Mouse (Mus musculus) heart, embryonic 14.5 days (tissue): Measurements from ENCODE around the gene Flywch2. TPM values are rescaled to one million over a fixed set of nuclear protein-coding genes. Genes with fewer than 3 reads are reported as not detected.

Experiments used
- ATAC-seq: fragments of 200-750 bp; cut with Nextera tagmentation; 2 replicates; pipeline ENCODE4 v1.8.0; 2017; ENCODE audit warnings: low read depth, moderate TSS enrichment; ENCODE audit not compliant: insufficient number of reproducible peaks, insufficient read depth, low FRiP score
- H3K27ac ChIP-seq, 2 experiments: fragments of 200-500 bp in 1 of 2; fragments of 300-500 bp in 1 of 2; sonication (generic) in 1 of 2; replicated peaks in 1 of 2; 2 replicates each; pipeline ENCODE4 v1.5.1; 2012 to 2014; ENCODE audit warnings: low read depth in 2 of 2, low read length in 2 of 2, control low read depth in 1 of 2, mild to moderate bottlenecking in 1 of 2, mixed read lengths in 1 of 2; ENCODE audit not compliant: control insufficient read depth in 1 of 2, insufficient read depth in 1 of 2
- H3K27me3 ChIP-seq: fragments of 300-500 bp; sonication (generic); 2 replicates; pipeline ENCODE4 v1.6.1; 2014; ENCODE audit warnings: mild to moderate bottlenecking, low read length, control low read depth; ENCODE audit not compliant: control insufficient read depth, insufficient read depth
- H3K36me3 ChIP-seq: fragments of 300-500 bp; sonication (generic); 2 replicates; pipeline ENCODE4 v1.6.1; 2014; ENCODE audit warnings: mild to moderate bottlenecking, control low read depth, low read length, mixed read lengths; ENCODE audit not compliant: control insufficient read depth, insufficient read depth
- H3K4me1 ChIP-seq, 2 experiments: fragments of 200-500 bp in 1 of 2; fragments of 300-500 bp in 1 of 2; sonication (generic) in 1 of 2; 2 replicates each; pipeline ENCODE4 v1.6.1; 2012 to 2014; ENCODE audit warnings: low read length in 2 of 2, control low read depth in 1 of 2, mixed read lengths in 1 of 2; ENCODE audit not compliant: control insufficient read depth in 2 of 2, insufficient read depth in 2 of 2
- H3K4me2 ChIP-seq: fragments of 300-500 bp; sonication (generic); 2 replicates; pipeline ENCODE4 v1.6.1; 2014; ENCODE audit warnings: mild to moderate bottlenecking, low read length
- H3K4me3 ChIP-seq, 2 experiments: fragments of 200-500 bp in 1 of 2; fragments of 300-500 bp in 1 of 2; sonication (generic) in 1 of 2; 2 replicates each; pipeline ENCODE4 v1.5.1; 2012 to 2014; ENCODE audit warnings: low read length in 2 of 2, mild to moderate bottlenecking in 2 of 2, control low read depth in 1 of 2, low read depth in 1 of 2, moderate library complexity in 1 of 2; ENCODE audit not compliant: control insufficient read depth in 1 of 2, insufficient read depth in 1 of 2
- H3K9ac ChIP-seq: fragments of 300-500 bp; sonication (generic); 2 replicates; pipeline ENCODE4 v1.6.1; 2014; ENCODE audit warnings: mild to moderate bottlenecking, low read length
- H3K9me3 ChIP-seq: fragments of 300-500 bp; sonication (generic); 2 replicates; pipeline ENCODE4 v1.6.1; 2016; ENCODE audit warnings: low read length, control low read depth; ENCODE audit not compliant: control insufficient read depth
- WGBS: fragments of 180-500 bp; shearing (Covaris S2); extraction: QIAGEN DNeasy Blood & Tissue Kit; methylation state at CpG from one replicate; pipeline ENCODE4 v1.1.7; 2014; 5-methylcytosine and 5-hydroxymethylcytosine counted together
- polyA plus RNA-seq: library from polyadenylated mRNA; unstranded; fragments of >200 nt; fragmentation: Nextera tagmentation; extraction: Ambion mirVana; gene quantifications from 2 replicates; pipeline ENCODE4 v1.2.1, GENCODE M21; 2014

The Flywch2 gene
- polyA plus RNA-seq, 1 experiment from 2014 or later: 5.1 TPM

DNA sequence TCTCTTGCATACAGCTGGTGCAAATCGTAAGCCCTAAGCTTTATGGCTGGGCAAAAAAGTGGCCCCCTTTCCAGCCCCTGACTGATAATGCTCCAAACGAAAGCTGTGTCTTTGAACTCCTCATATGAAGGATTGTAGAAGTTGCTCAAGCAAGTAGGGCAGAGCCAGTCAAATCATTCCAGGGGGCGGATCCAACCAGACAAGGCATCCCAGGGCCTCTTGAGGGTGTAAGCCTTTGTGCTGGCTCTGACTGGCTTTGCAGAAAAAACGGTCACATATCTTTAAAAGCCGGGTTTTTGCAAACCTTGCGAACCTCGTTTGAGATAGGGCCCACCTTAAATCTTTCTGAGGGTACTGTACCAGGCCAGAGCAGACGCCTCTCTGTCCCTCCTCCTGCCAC, 41.8 kb downstream of the Flywch2 start:
- no peak for ATAC-seq
- no peak overlapping the region for H3K27ac ChIP-seq
- peaks cover 81% of the 10 kb centered on the region for H3K27me3 ChIP-seq
- H3K4me1 ChIP-seq: peaks cover 15 to 31% of the 10 kb centered on the region in 2 experiments; a peak in 3 of 4 replicates
- H3K9ac ChIP-seq: no peak overlapping the region
- H3K9me3 ChIP-seq: no peaks in the 10 kb centered on the region
- no peaks in the 10 kb centered on the region for H3K36me3 ChIP-seq
- no peak overlapping the region for H3K4me3 ChIP-seq
- WGBS: 26% methylated on average over 8 of the region's 8 CpGs
- H3K4me2 ChIP-seq: no peak overlapping the region

DNA sequence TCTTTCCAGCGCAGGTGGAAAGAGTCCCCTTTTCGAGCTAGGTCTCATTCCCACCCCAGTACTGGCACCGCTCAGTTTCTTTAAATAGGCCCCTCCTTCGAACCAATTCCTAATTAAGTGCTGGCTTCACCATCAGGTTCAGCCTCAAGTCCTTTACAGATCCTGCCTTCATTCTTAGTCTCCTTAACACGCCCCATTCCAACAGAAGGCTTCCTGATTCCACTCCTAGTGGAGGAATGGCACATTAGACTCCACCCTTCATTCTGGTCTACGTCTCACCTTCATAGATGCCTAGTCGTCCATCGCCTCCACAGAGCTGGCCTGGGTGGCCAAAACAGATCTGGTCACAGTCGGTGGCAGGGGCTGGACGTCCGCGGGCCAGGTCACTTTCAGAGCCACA, 42.9 kb downstream of the Flywch2 start:
- no peak overlapping the region for H3K4me2 ChIP-seq
- WGBS: 64% methylated on average over 12 of the region's 12 CpGs
- H3K9ac ChIP-seq: no peak overlapping the region
- no peaks in the 10 kb centered on the region for H3K9me3 ChIP-seq
- peaks cover 15 to 37% of the 10 kb centered on the region in 2 experiments; a peak in 3 of 4 replicates for H3K4me1 ChIP-seq
- H3K27me3 ChIP-seq: peaks cover 79% of the 10 kb centered on the region
- no peak for ATAC-seq
- no peak overlapping the region for H3K4me3 ChIP-seq
- H3K36me3 ChIP-seq: no peaks in the 10 kb centered on the region
- no peak overlapping the region for H3K27ac ChIP-seq

DNA sequence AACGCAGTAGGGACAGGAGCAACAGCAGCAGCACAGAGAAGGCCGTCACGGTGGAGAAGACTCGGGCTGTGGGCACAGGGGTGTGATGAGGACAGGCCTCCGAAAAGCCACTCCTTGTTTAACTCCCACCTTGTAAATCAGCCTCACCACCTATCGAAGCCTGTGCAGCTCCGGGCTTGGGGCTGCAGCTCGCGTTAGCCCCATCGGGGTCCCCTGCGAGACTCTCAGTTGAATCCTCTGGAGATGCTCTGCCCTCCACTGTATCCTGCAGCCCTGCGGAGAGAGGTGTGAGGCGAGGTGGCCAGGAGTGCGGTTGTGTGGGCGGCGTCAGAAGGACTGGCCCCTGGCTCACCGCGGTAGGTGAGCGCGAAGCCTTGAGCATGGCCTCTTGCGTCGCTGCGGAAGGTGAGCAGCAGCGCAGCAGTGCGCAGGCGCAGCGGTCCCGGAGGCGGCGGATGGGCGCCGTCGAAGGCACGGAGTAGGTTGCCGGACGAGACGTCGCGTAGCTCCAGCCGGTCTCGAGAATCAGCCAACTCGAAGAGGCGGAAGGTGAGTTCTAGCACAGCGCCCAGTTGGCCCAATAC, 43.6 kb downstream of the Flywch2 start:
- no peak overlapping the region for H3K9ac ChIP-seq
- H3K27me3 ChIP-seq: peaks cover 78% of the 10 kb centered on the region
- ATAC-seq: no peak
- H3K9me3 ChIP-seq: no peaks in the 10 kb centered on the region
- H3K4me3 ChIP-seq: peak overlapping the region; percentile 6; a peak in 2 of 4 replicates
- H3K36me3 ChIP-seq: no peaks in the 10 kb centered on the region
- H3K4me2 ChIP-seq: peak overlapping the region; percentile 45
- H3K27ac ChIP-seq: no peak overlapping the region
- peaks cover 15 to 37% of the 10 kb centered on the region in 2 experiments; a peak in 3 of 4 replicates for H3K4me1 ChIP-seq
- 8% methylated on average over 44 of the region's 44 CpGs for WGBS

DNA sequence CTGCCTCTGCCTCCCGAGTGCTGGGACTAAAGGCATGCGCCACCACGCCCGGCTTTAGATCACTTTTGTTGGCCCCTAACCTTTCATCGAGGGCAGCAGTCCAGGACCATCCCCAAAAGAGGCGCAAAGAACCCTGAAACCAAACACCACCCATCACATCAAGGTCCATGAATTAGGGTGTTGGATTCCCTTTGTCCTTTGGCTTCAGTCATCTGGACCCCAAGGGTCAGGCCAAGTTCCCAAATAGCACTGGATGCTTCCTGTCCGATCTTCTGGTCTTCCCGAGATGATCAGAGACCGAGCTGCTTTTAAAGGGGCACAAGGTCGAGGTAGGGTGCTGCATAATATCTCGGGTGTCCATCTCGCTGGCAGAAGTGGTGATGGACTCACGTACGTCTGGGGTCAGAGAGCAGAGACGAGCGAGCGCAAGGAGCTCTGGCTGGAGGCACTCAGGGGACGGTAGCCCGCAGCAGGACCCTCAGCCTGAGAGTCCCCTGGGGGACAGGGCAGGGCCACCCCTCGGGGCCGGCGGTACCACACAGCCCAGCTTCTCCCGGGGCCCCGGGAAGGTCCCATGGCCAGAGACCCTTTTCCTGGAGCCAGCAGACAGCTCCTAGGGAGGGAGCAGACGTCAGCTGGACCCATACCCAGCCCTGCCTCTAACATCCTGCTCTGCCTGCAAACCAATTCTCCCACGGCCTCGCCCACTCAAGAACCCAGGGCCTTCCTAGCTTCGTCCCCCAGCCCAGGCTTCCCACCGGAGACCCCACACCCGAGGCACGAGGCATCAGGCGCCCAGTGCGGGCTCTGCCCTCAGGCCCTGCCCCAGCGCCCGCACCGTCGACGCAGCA, 44.3 kb downstream of the Flywch2 start:
- H3K36me3 ChIP-seq: no peaks in the 10 kb centered on the region
- H3K9ac ChIP-seq: no peak overlapping the region
- H3K27ac ChIP-seq: no peak overlapping the region
- peaks cover 15 to 37% of the 10 kb centered on the region in 2 experiments; a peak in 3 of 4 replicates for H3K4me1 ChIP-seq
- WGBS: 45% methylated on average over 38 of the region's 38 CpGs
- no peak overlapping the region for H3K4me2 ChIP-seq
- H3K4me3 ChIP-seq: no peak overlapping the region
- no peaks in the 10 kb centered on the region for H3K9me3 ChIP-seq
- ATAC-seq: no peak
- H3K27me3 ChIP-seq: peaks cover 71% of the 10 kb centered on the region

DNA sequence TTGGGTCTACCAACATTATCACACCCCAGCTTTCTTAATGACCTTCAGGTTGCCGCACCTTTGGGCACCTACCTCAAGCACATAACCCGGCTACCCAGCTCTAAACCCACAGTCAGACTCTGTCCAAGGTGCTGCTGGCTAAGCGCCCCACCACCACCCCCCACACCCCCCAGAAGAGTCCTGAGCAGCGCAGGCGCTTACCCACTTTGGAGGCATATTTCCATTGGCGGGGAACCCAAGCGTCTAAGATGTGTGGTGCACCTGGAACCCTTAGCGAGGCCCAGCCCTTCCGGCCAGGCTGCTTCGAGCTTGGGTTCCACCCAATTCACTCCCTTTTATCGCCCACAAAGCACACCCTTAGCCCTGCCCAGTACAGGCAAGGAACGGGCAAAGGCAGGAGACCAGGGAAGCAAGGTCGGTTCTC, 45.3 kb downstream of the Flywch2 start, which contains the start of gene Paqr4:
TSS of gene Paqr4 (minus strand) at position 270 of the 424 bp plus-strand sequence.
- H3K4me3 ChIP-seq: peak within 1 kb of the TSS; percentile 68 to 76
- H3K4me1 ChIP-seq: peaks cover 14 to 30% of the 10 kb centered on the region in 2 experiments; a peak in 3 of 4 replicates
- ATAC-seq: no peak
- 7% methylated on average over 13 of the region's 13 CpGs for WGBS
- H3K4me2 ChIP-seq: peak within 1 kb of the TSS; percentile 99
- peak within 1 kb of the TSS in 1 of 2 experiments; percentile 47; a peak in 1 of 4 replicates for H3K27ac ChIP-seq
- H3K9ac ChIP-seq: peak within 1 kb of the TSS; percentile 77
- peaks cover 61% of the 10 kb centered on the region for H3K27me3 ChIP-seq
- 0 out of 2 replicates have a peak, but pooled peaks cover 6% of the 10 kb centered on the region for H3K36me3 ChIP-seq
- no peaks in the 10 kb centered on the region for H3K9me3 ChIP-seq

DNA sequence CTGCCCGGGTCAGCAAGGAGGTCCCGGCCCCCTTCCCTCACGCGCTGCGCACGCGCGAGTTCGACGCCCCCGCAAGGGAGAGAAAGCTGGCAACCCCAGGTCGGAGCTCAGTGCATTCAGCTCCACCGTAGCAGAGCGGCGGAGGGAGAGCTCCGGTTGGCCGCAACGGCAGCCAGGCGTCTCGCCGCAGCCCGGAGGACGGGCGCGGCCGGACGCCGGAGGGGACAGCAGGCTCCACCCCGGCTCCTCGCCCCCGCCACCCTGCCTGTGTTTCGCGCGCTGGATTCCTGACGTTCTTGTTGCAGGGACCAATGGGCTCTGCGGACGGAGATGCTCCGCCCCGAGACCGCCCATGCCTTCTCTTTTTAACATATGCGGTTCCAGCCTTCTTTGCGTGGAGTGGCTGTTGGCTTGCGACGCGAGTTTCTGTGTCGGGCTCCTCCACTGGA, 45.7 kb downstream of the Flywch2 start:
- Histone ChIP-seq H3K4me3 (peak overlapping the region; percentile 68 to 76), H3K4me1 (peaks cover 9 to 26% of the 10 kb centered on the region in 2 experiments; a peak in 3 of 4 replicates), H3K9me3 (no peaks in the 10 kb centered on the region), H3K27me3 (peaks cover 57% of the 10 kb centered on the region), H3K36me3 (0 out of 2 replicates have a peak, but pooled peaks cover 9% of the 10 kb centered on the region), H3K27ac (peak overlapping the region in 1 of 2 experiments; percentile 47; a peak in 1 of 4 replicates), H3K4me2 (peak overlapping the region; percentile 99), H3K9ac (peak overlapping the region; percentile 77)
- WGBS: 0% methylated on average over 40 of the region's 46 CpGs
- ATAC-seq: peak; percentile 75
